Mouse (Mus musculus) spleen, adult 2 months (tissue): ENCODE data around the gene Gabrr1.
A peak's percentile ranks its signal among the peaks of the same experiment; 100 is the strongest.
"Not testable (repeated sequence)": the region's sequence is repeated elsewhere in the genome, so short reads cannot be mapped to it uniquely, and the experiment has no call there.

Source experiments
- CTCF ChIP-seq: fragments of 200-500 bp; IDR thresholded peaks from 2 replicates; pipeline ENCODE4 v1.5.1; 2011; ENCODE audit warnings: mild to moderate bottlenecking, inconsistent platforms; ENCODE audit not compliant: insufficient read depth, insufficient read length, insufficient replicate concordance; ENCODE audit errors: extremely low read depth
- POLR2A ChIP-seq: fragments of 200-500 bp; IDR thresholded peaks from 2 replicates; pipeline ENCODE4 v1.6.1; 2011; ENCODE audit warnings: low read depth, low read length, inconsistent platforms

DNA sequence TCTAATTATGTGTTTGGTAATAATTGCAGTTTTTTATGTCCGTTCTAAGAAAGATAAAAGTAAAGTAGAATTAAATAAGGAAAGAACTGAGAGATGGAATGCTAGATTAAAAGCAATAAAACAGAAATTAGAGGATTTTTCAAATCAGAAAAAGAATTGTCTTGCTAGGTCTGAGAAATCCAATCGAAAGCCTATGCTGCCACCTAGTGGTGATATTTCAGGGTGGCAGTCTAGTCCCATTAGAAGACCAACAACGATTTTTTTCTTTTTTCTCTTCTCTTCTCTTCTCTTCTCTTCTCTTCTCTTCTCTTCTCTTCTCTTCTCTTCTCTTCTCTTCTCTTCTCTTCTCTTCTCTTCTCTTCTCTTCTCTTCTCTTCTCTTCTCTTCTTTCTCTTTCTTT, 13.2 kb upstream of the Gabrr1 start:
- peak; percentile 26; the same call in 1 of the 2 replicates for TF ChIP-seq CTCF
- TF ChIP-seq POLR2A: not testable (repeated sequence)
